10 mouse cellular contexts compared by ENCODE assay signal in genomic region chr11:3294641-3295040, GRCm38 (mm10). TPM values are rescaled to one million over a fixed set of nuclear protein-coding genes. Genes with fewer than 3 reads are reported as not detected.
DNase-seq lines count a peak whose midpoint lies in the region; ATAC-seq and TF ChIP-seq lines count a peak whose summit lies in the region.
"Had no signal": no experiment of that assay in that cellular context is flagged by ENCODE, and none has a peak within 500 bp of the region (broad histone marks: within the 10 kb centered on the region; RNA-seq: fewer than 3 reads in every experiment).

No protein-coding gene starts in this region.

- H3K9me3 ChIP-seq in kidney, embryonic 14.5 days (ENCODE audit: control insufficient read depth, low read length) = no peaks in the 10 kb centered on the region
- H3K9me3 ChIP-seq in embryonic facial prominence, embryonic 15.5 days (replicated peaks) = no peaks in the 10 kb centered on the region
- H3K9me3 ChIP-seq in hindbrain, postnatal 0 days (ENCODE audit: low read length) = no peaks in the 10 kb centered on the region
- no peaks in the 10 kb centered on the region for H3K9me3 ChIP-seq in midbrain, postnatal 0 days (ENCODE audit: low read length)

- 96% methylated on average over 2 of the region's 2 CpGs for WGBS in kidney, embryonic 14.5 days
- 91% methylated on average over 2 of the region's 2 CpGs for WGBS in embryonic facial prominence, embryonic 15.5 days
- WGBS in hindbrain, postnatal 0 days = 87% methylated on average over 2 of the region's 2 CpGs
- 86% methylated on average over 2 of the region's 2 CpGs for WGBS in midbrain, postnatal 0 days

- H3K27ac ChIP-seq in kidney, embryonic 14.5 days (ENCODE audit: low read depth, low read length) = no peak overlapping the region
- peak overlapping the region; percentile 17; the same call in 1 of the 2 replicates for H3K27ac ChIP-seq in embryonic facial prominence, embryonic 15.5 days (replicated peaks)
- no peak overlapping the region for H3K27ac ChIP-seq in hindbrain, postnatal 0 days
- no peak overlapping the region for H3K27ac ChIP-seq in midbrain, postnatal 0 days (ENCODE audit: low read depth, low read length)

- ATAC-seq in kidney, embryonic 14.5 days (ENCODE audit: low FRiP score, low TSS enrichment) = no peak
- ATAC-seq in embryonic facial prominence, embryonic 15.5 days (ENCODE audit: insufficient number of reproducible peaks, low FRiP score, low TSS enrichment, low read depth) = no peak
- ATAC-seq in hindbrain, postnatal 0 days = no peak
- ATAC-seq in midbrain, postnatal 0 days (ENCODE audit: low FRiP score) = no peak
- no peak for ATAC-seq in activated CD4-positive, CD25-positive, alpha-beta regulatory T cell, adult 4 months

- no peak for DNase-seq in kidney, adult 18-20 months
- no peak for DNase-seq in hindbrain, postnatal 0 days (ENCODE audit: low spot score)
- no peak for DNase-seq in midbrain, postnatal 0 days (ENCODE audit: low spot score)
- DNase-seq in urinary bladder, postnatal 14 days (ENCODE audit: low spot score) = no peak
- DNase-seq in layer of hippocampus, adult 9-11 months = no peak
- DNase-seq: kidney, adult 11 months had no signal

- no peaks in the 10 kb centered on the region for H3K27me3 ChIP-seq in kidney, embryonic 14.5 days (ENCODE audit: control insufficient read depth, insufficient read depth, low read length)
- H3K27me3 ChIP-seq in embryonic facial prominence, embryonic 15.5 days = no peaks in the 10 kb centered on the region
- no peaks in the 10 kb centered on the region for H3K27me3 ChIP-seq in hindbrain, postnatal 0 days (ENCODE audit: insufficient read depth, low read length)
- no peaks in the 10 kb centered on the region for H3K27me3 ChIP-seq in midbrain, postnatal 0 days (ENCODE audit: insufficient read depth, low read length)

- H3K4me2 ChIP-seq in kidney, embryonic 14.5 days (replicated peaks; ENCODE audit: low read depth, low read length) = no peak overlapping the region
- H3K4me2 ChIP-seq in embryonic facial prominence, embryonic 15.5 days (replicated peaks) = no peak overlapping the region; the same call in 1 of the 2 replicates
- 0 out of 2 replicates have a peak overlapping the region, but pooled peaks have one; percentile 98 for H3K4me2 ChIP-seq in hindbrain, postnatal 0 days (ENCODE audit: low read depth, low read length)
- H3K4me2 ChIP-seq in midbrain, postnatal 0 days (ENCODE audit: low read depth, low read length, poor library complexity, severe bottlenecking) = no peak overlapping the region

- H3K36me3 ChIP-seq in kidney, embryonic 14.5 days (ENCODE audit: control insufficient read depth, insufficient read depth, low read length) = peaks cover 66% of the 10 kb centered on the region
- peaks cover 61% of the 10 kb centered on the region for H3K36me3 ChIP-seq in embryonic facial prominence, embryonic 15.5 days
- H3K36me3 ChIP-seq in hindbrain, postnatal 0 days (ENCODE audit: insufficient read depth, low read length) = peaks cover 48% of the 10 kb centered on the region
- peaks cover 55% of the 10 kb centered on the region for H3K36me3 ChIP-seq in midbrain, postnatal 0 days (ENCODE audit: insufficient read depth, low read length)

- no peak overlapping the region for H3K4me3 ChIP-seq in kidney, embryonic 14.5 days (ENCODE audit: low read length)
- peak overlapping the region; percentile 15; the same call in 1 of the 2 replicates for H3K4me3 ChIP-seq in embryonic facial prominence, embryonic 15.5 days (replicated peaks)
- H3K4me3 ChIP-seq in hindbrain, postnatal 0 days (ENCODE audit: low read length) = no peak overlapping the region
- H3K4me3 ChIP-seq in midbrain, postnatal 0 days (ENCODE audit: low read depth, low read length) = no peak overlapping the region
- H3K4me3 ChIP-seq: erythroblast, embryonic 14.5 days had no signal

- H3K4me1 ChIP-seq in kidney, embryonic 14.5 days (ENCODE audit: control insufficient read depth, insufficient read depth, low read length) = peaks cover 12% of the 10 kb centered on the region
- H3K4me1 ChIP-seq in embryonic facial prominence, embryonic 15.5 days = peaks cover 52% of the 10 kb centered on the region
- peaks cover 23% of the 10 kb centered on the region for H3K4me1 ChIP-seq in hindbrain, postnatal 0 days (ENCODE audit: insufficient read depth, low read length)
- peaks cover 11% of the 10 kb centered on the region; the same call in 1 of the 2 replicates for H3K4me1 ChIP-seq in midbrain, postnatal 0 days (ENCODE audit: insufficient read depth, low read length)

- 0 out of 2 replicates have a peak overlapping the region, but pooled peaks have one; percentile 34 for H3K9ac ChIP-seq in kidney, embryonic 14.5 days (ENCODE audit: low read depth, low read length)
- no peak overlapping the region for H3K9ac ChIP-seq in embryonic facial prominence, embryonic 15.5 days
- no peak overlapping the region for H3K9ac ChIP-seq in hindbrain, postnatal 0 days (replicated peaks; ENCODE audit: low read length)
- H3K9ac ChIP-seq in midbrain, postnatal 0 days (replicated peaks; ENCODE audit: low read length, poor library complexity, severe bottlenecking) = 0 out of 2 replicates have a peak overlapping the region, but pooled peaks have one; percentile 14

- no peak for TF ChIP-seq CTCF in hindbrain, postnatal 0 days (IDR thresholded peaks at IDR 0.05; ENCODE audit: low read depth)
- TF ChIP-seq CTCF in midbrain, postnatal 0 days (IDR thresholded peaks at IDR 0.05) = no peak

RNA-seq across cellular contexts. Expression of gene Patz1, which starts 6.0 kb away (rescaled TPM):
- polyA plus RNA-seq in kidney, embryonic 14.5 days (2014; fragmentation: Nextera tagmentation; extraction: Ambion mirVana) = 55.9 and 76.6 TPM in 2 replicates
- polyA plus RNA-seq in embryonic facial prominence, embryonic 15.5 days (2015; fragmentation: Nextera tagmentation; extraction: Ambion mirVana) = 43.4 and 46.3 TPM in 2 replicates
- 89.6 and 97.1 TPM in 2 replicates for total RNA-seq in hindbrain, postnatal 0 days (2014; rRNA removed)
- polyA plus RNA-seq in hindbrain, postnatal 0 days (2015; fragmentation: Nextera tagmentation; extraction: Ambion mirVana) = 38.8 and 40.4 TPM in 2 replicates
- total RNA-seq in midbrain, postnatal 0 days (2014; rRNA removed) = 79.3 and 81.3 TPM in 2 replicates
- 36.3 and 39.3 TPM in 2 replicates for polyA plus RNA-seq in midbrain, postnatal 0 days (2015; fragmentation: Nextera tagmentation; extraction: Ambion mirVana)
- 10 to 100 TPM; 13.3 to 15.6 TPM for polyA plus RNA-seq in activated CD4-positive, CD25-positive, alpha-beta regulatory T cell, adult 4 months (2017; shearing (Covaris generic))

RNA-seq across cellular contexts. Expression of gene Drg1, which starts 28.4 kb away (rescaled TPM):
- polyA plus RNA-seq in kidney, embryonic 14.5 days (2014; fragmentation: Nextera tagmentation; extraction: Ambion mirVana) = 225 and 249 TPM in 2 replicates
- 188 and 201 TPM in 2 replicates for polyA plus RNA-seq in embryonic facial prominence, embryonic 15.5 days (2015; fragmentation: Nextera tagmentation; extraction: Ambion mirVana)
- total RNA-seq in hindbrain, postnatal 0 days (2014; rRNA removed) = 62.3 and 73.1 TPM in 2 replicates
- 176 and 186 TPM in 2 replicates for polyA plus RNA-seq in hindbrain, postnatal 0 days (2015; fragmentation: Nextera tagmentation; extraction: Ambion mirVana)
- 80.6 and 93.1 TPM in 2 replicates for total RNA-seq in midbrain, postnatal 0 days (2014; rRNA removed)
- polyA plus RNA-seq in midbrain, postnatal 0 days (2015; fragmentation: Nextera tagmentation; extraction: Ambion mirVana) = 183 and 190 TPM in 2 replicates
- 100 to 1,000 TPM; 166 to 178 TPM for polyA plus RNA-seq in activated CD4-positive, CD25-positive, alpha-beta regulatory T cell, adult 4 months (2017; shearing (Covaris generic))

RNA-seq across cellular contexts. Expression of gene Pik3ip1, which starts 35.6 kb away (rescaled TPM):
- polyA plus RNA-seq in kidney, embryonic 14.5 days (2014; fragmentation: Nextera tagmentation; extraction: Ambion mirVana) = 7.0 and 7.8 TPM in 2 replicates
- 13.9 and 15.8 TPM in 2 replicates for polyA plus RNA-seq in embryonic facial prominence, embryonic 15.5 days (2015; fragmentation: Nextera tagmentation; extraction: Ambion mirVana)
- total RNA-seq in hindbrain, postnatal 0 days (2014; rRNA removed) = 34.3 and 40.9 TPM in 2 replicates
- 41.6 and 45.4 TPM in 2 replicates for polyA plus RNA-seq in hindbrain, postnatal 0 days (2015; fragmentation: Nextera tagmentation; extraction: Ambion mirVana)
- total RNA-seq in midbrain, postnatal 0 days (2014; rRNA removed) = 42.5 and 43.4 TPM in 2 replicates
- 34.7 and 37.5 TPM in 2 replicates for polyA plus RNA-seq in midbrain, postnatal 0 days (2015; fragmentation: Nextera tagmentation; extraction: Ambion mirVana)
- 10 to 100 TPM; 32.9 to 53.5 TPM for polyA plus RNA-seq in activated CD4-positive, CD25-positive, alpha-beta regulatory T cell, adult 4 months (2017; shearing (Covaris generic))

Comparison
In these comparisons a context has a peak if more than half of its experiments do, and no peak if none do; other contexts are left out.
1. H3K9ac ChIP-seq: peak in kidney, embryonic 14.5 days (single experiment) and midbrain, postnatal 0 days (single experiment); none in embryonic facial prominence, embryonic 15.5 days (single experiment) and hindbrain, postnatal 0 days (single experiment).